Mouse (Mus musculus): ENCODE data around the gene Dusp8.
A peak's percentile ranks its signal among the peaks of the same experiment; 100 is the strongest.
"Not testable (repeated sequence)": the region's sequence is repeated elsewhere in the genome, so short reads cannot be mapped to it uniquely, and the experiment has no call there.

Gene Dusp8

DNA sequence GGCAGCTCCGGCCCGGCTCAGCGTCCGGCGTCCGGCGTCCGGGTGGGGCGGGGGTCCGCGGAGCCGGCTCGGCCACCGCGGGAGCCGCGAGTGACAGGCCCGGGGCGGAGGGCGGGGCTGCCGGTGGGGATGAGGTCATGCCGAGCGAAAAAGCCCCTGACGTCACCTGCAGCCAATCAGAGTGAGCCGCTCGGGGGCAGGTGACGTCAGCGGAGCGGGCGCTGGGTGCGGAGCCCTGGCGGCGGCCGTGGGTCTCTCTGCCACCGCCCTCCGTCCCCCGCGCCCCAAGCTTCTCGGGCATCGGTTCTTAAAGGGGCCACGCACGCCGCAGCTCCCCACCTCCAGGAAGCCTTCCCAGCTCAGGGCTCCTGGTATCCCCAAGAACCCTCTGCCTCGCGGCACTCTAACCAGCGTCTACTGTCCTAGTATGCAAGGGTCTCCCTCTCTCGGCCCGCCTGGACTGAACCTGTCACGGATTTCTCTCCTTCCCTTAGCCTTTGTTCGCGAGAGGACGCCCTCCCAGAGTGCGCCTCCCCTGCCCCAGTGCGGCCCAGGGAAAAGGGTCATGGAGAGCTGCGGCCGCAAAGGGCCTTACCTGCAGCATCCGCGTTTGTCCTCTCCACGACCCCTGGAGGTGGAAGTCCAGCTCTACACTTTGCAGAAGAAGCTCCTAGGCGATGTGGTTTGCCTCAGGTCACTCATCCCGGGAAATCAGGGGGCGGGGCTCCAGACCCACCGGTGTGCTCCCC lies at the start of gene Dusp8:
Dusp8 (minus strand) TSS at position 661 of the 749 bp plus-strand sequence.
- peak; percentile 95 for DNase-seq

DNA sequence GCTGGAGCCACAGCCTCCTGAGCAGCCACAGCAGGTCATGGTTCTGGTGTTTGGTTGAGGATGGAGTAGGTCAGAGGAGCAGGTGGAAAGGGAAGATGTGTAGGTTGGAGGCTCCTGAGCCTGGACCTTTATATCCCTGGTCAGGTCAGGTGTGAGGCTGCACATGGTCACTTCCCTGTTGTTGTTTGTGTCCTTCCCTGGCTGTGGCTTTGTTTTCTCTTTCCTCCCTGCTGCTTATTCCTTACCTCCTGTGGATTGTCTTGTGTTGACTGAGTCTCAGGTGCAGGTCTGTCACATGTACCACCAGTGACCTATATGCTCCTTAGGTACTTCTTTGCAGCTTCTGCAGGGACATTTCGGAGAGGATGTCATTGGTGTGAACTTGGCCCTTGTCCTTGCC lies 48.9 kb upstream of the Dusp8 start, which contains the start of gene Gm45337:
Gm45337 (minus strand) TSS at position 101 of the 400 bp plus-strand sequence.
- no peak for DNase-seq

GRCm38 (mm10) chr7:142143506-142144010 lies 47.9 kb upstream of the Dusp8 start:
- not testable (repeated sequence) for DNase-seq

DNA sequence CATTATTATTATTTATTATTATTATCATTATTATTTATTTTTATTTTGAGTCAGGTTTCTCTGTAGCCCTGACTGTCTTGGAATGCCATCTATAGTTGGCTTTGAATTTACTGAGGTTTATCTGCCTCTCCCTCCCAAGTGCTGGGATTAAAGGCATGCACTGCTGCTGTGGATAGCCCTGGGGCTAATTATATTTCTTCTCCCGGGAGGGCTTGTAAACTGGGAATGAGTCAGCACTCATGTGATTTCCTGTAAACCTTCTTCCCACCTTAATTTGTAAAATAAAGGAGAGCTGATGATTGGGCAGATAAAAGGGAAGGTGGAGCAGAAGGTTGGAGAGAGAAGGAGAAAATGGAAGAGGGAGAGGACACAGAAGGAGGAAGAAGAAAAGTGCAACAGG lies 45.1 kb upstream of the Dusp8 start:
- no peak for DNase-seq

DNA sequence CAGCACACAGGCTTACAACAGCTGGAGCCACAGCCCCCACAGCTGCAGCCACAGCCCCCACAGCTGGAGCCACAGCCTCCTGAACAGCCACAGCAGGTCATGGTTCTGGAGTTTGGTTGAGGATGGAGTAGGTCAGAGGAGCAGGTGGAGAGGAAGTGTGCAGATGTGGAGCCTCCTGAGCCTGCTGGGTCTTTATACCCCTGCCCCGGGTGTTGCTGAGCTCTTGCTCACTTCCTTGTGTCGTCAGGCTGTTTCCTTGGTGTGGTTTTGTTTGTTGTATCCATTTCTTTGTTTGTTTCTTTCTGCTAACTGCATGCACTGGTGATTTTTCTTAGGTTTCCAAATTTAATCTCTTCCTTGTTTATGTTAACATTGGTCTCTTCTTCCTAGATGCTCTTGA lies 40.3 kb upstream of the Dusp8 start, which contains the start of gene Gm39115:
Gm39115 (minus strand) TSS at position 101 of the 400 bp plus-strand sequence.
- not testable (repeated sequence) for DNase-seq

- peak; percentile 18 for DNase-seq
Measured at GRCm38 (mm10) chr7:142134206-142134995, 38.8 kb upstream of the Dusp8 start.

- DNase-seq: no peak
Measured at GRCm38 (mm10) chr7:142128843-142129242, 33.2 kb upstream of the Dusp8 start.

DNA sequence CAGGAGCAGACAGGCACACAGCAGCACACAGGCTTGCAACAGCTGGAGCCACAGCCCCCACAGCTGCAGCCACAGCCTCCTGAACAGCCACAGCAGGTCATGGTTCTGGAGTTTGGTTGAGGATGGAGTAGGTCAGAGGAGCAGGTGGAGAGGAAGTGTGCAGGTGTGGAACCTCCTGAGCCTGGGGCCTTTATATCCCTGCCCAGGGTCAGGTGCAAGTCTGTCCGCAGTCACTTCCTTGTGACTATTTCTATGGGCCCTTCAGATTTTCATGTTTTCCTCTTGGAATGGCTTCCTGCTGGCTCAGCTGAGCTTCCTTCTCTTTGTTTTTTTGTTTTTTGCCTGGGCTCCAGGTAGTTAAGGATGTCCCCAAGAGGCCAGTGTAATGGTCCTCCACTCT lies 25.0 kb upstream of the Dusp8 start, which contains the start of gene Gm45618:
Gm45618 (minus strand) TSS at position 101 of the 400 bp plus-strand sequence.
- DNase-seq: not testable (repeated sequence)

DNA sequence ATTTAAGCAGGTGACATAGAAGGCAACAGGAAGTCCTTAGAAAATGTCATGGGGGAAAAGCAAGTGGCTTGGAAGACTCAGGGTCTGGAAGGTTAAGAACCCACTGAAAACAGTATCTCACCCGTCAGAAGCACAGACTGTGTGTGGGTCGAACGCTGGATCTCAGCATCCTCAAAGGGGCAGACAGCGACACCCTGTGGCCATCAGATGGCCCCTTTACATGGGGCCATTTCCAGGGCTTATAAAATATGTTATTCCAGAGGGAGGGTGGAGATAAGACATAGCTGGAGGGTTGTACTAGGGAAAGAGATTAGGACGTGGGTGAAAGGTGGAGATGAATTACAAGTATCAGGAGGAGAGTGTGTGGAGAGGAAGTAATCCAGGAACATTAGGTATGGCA lies 24.0 kb upstream of the Dusp8 start:
- DNase-seq: peak; percentile 30

DNA sequence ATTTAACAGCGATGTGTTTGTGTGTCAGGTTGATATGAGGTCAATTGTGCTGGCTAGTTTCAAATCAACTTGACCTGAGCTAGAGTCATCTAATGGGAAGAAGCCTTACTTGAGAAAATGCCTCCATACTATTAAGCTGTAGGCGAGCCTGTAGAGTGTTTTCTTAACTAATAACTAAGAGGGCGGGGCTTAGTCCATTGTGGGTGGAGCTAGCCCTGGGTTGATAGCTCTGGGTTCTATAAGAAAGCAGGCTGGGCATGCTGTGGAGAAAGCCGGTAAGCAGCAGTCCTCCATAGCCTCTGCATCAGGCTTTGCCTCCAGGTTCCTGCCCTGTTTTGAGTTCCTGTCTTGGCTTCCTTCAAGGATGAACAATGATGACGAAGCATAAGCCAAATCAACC lies 9.1 kb upstream of the Dusp8 start:
- DNase-seq: no peak

GRCm38 (mm10) chr7:142097776-142098175 lies 2.1 kb upstream of the Dusp8 start:
- DNase-seq: peak; percentile 89

DNA sequence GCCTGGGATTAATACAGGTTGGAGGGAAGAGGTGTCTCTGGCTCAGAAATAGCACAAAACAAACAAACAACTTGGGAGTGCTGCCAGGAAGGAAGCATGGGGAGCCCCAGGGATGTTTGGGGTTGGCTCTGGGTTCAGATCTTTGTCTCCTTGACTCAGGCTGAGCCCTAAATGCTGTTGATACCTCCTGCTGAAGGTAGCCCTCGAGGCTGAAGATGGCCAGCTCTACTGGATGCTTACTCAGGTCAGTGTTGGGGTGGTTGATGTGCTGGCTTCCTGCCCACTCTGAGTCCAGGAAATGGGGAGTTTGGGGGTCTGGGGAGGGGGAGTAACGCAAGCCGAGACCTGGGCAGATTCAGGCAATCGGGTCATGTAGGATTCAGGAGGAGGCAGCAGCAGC lies 1.1 kb upstream of the Dusp8 start:
- DNase-seq: no peak

- DNase-seq: peak; percentile 75
Measured at GRCm38 (mm10) chr7:142094301-142095143, 1.1 kb downstream of the Dusp8 start.

DNA sequence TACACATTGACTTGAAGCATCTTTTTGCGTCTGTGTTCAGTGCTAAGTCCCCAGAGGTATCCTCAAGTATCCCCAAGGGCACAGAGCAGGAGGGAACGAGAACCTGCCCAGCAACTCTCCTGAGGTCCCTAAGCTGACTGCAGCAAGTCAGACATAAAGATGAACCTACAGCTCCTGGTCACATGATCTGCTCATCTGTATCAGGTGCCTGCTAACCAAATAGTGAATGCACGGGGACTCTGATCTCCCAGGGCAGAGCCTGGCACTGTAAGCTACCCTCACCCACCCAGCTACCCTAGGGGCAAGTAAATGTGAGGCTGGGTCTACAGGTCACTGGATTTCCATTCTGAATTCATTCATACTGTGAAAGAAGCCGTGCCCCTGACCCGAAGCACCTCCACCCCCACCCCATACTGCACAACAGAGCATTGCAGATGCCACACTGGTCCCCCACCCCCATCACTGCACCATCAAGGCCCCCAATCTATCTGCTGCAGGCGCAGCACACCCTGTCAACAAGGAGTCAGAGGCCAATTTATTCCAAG lies 1.9 kb downstream of the Dusp8 start:
- DNase-seq: no peak

GRCm38 (mm10) chr7:142092991-142093390 lies 2.7 kb downstream of the Dusp8 start:
- DNase-seq: no peak

DNA sequence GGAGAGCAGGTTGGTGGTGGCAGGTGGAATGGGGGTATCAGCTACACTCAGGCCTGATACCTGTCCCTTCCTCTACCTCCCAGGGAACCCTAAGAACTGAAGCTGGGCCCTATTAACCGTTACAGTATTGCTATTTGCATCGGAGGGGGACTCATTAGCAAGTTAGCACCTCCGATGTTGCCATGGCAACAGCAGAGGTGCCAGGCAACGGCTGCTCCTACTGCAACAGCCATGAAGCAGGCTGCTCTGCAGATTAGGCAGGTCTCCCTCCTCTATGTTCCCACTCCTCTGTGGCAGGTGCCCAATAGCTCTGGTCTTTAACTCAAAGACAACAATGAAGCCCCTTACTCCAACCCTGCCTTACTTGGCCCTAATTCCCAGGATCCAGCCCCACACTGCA lies 3.8 kb downstream of the Dusp8 start:
- peak; percentile 36 for DNase-seq

GRCm38 (mm10) chr7:142089648-142090447 lies 5.8 kb downstream of the Dusp8 start:
- no peak for DNase-seq

DNA sequence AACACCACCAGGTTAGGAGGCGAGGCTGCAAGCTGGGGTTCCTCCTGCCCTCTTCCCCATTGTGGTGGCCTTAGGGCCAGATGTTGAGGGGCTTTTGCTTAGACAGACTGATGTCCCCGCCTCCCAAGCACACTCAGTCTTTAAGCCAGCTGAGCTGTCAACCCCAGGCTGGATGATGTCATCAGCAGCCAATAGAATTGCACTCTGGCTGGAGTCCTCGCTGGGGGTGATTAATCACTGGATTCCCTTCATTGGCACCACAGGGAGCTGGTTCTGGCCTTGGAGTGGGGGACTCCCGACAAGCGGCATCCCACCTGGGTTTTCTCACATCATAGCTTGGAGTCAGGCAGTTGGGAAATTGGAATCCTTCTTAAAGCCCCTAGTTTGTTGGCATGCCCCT lies 6.8 kb downstream of the Dusp8 start:
- DNase-seq: peak; percentile 82

DNA sequence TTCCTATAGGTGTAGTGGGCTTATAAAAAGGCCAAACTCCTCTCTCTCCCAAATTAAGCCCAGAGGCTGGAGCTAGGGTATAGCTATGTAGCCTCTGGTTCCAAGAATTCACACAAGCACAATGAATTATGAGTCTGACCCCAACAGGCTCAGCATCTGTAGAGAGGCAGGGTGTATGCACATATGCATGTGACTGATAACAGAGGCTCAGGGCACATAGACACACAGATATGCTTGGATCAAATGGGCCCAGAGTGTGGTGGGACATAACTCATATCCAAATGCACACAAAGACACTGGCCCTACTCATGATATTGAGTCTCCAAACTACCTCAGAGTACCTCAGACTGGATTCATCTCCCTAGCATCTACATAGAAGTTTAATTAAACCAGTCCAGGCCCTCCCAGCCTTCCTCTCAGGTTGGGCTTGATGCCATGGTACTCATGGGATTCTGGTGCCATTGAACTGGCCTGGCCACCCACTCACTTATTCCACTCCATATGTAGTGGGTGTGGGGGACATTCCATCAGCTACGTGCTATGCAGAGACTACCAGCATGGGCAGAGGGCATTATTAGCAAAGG lies 8.5 kb downstream of the Dusp8 start:
- DNase-seq: peak; percentile 83

GRCm38 (mm10) chr7:142086159-142086905 lies 9.3 kb downstream of the Dusp8 start:
- DNase-seq: peak; percentile 70
